Mouse (Mus musculus) ES-Bruce4 (cell line): Measurements from ENCODE around the gene Eif5a. TPM values are rescaled to one million over a fixed set of nuclear protein-coding genes. Genes with fewer than 3 reads are reported as not detected.

Source experiments
- H3K27ac ChIP-seq: 2 replicates; pipeline ENCODE4 v1.5.1; 2012; ENCODE audit warnings: low read length, inconsistent platforms; ENCODE audit not compliant: insufficient read depth
- H3K27me3 ChIP-seq: 2 replicates; pipeline ENCODE4 v1.6.1; 2012; ENCODE audit warnings: mild to moderate bottlenecking, low read length, inconsistent platforms; ENCODE audit not compliant: control insufficient read depth, poor library complexity, insufficient read depth, severe bottlenecking
- H3K36me3 ChIP-seq: 2 replicates; pipeline ENCODE4 v1.6.1; 2012; ENCODE audit warnings: inconsistent platforms, mild to moderate bottlenecking, low read length, moderate library complexity; ENCODE audit not compliant: control insufficient read depth, poor library complexity, insufficient read depth, severe bottlenecking
- H3K4me1 ChIP-seq: one replicate; pipeline ENCODE4 v1.8.1; 2011; ENCODE audit warnings: low read length; ENCODE audit not compliant: control insufficient read depth, insufficient read depth
- H3K4me3 ChIP-seq: 2 replicates; pipeline ENCODE4 v1.5.1; 2011; ENCODE audit warnings: low read depth, mild to moderate bottlenecking, low read length
- H3K9ac ChIP-seq: 2 replicates; pipeline ENCODE4 v1.6.1; 2012; ENCODE audit warnings: low read depth, mild to moderate bottlenecking, inconsistent platforms; ENCODE audit not compliant: poor library complexity, severe bottlenecking
- H3K9me3 ChIP-seq: replicated peaks from 2 replicates; pipeline ENCODE4 v1.6.1; 2012; ENCODE audit warnings: mild to moderate bottlenecking, low read length, inconsistent platforms; ENCODE audit not compliant: control insufficient read depth, poor library complexity, insufficient read depth, severe bottlenecking
- CTCF ChIP-seq: IDR thresholded peaks from one replicate; pipeline ENCODE4 v1.8.1; 2011; ENCODE audit warnings: low read depth, low read length
- EP300 ChIP-seq: IDR thresholded peaks from 2 replicates; pipeline ENCODE4 v1.6.1; 2011; ENCODE audit warnings: low read depth, low read length; ENCODE audit not compliant: insufficient read depth
- POLR2A ChIP-seq: IDR thresholded peaks from one replicate; pipeline ENCODE4 v1.8.1; 2011; ENCODE audit warnings: low read length; ENCODE audit not compliant: insufficient read depth
- polyA plus RNA-seq: library from polyadenylated mRNA; stranded (reverse); fragments of >200 nt; gene quantifications from 2 replicates; pipeline ENCODE4 v1.2.4, GENCODE M21; 2011; ENCODE audit warnings: low read depth; ENCODE audit not compliant: missing spikeins, insufficient read depth, insufficient read length

Eif5a gene
- polyA plus RNA-seq, 1 experiment: 1,015 TPM

DNA sequence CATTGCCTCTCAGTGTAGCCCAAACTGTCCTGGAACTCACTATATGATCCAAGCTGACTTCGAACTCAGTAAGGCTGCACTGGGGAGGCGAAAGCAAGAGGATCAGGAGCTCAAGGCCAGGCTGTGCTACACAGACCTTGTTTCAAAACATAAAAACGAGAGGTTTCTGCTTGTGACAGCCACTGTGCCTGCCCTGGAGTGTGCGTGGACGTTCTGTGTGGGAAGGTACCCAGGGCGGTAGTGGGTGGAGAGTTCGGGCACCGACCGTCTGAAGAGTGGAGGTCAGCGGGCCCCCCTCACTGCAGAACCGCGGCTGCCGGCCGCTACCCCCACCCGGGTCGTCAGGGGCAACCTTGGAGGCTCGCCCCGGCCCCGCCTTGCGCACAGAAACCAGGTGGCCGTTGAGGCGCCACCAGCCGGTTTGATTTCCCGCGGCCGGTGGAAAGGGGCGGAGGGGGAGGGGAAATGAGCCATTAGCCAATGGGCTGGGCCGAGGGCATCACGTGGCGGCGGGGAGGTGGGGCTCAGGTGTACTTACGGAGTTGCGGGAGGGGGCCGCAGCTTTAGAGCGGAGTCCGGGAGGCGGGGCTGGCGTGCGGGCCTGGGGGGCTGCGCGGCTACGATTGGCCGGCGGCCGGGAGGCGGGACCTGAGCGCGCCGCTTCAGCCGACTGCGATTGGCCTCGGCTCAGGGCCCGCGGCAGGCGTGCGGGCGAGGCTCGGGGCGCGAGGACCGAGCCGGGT lies 13.6 kb upstream of the Eif5a start, which contains the start of gene Ybx2:
Gene Ybx2, plus strand, starts transcription at position 660 of the 743 bp plus-strand sequence.
- H3K4me3 ChIP-seq: peak within 1 kb of the TSS; percentile 69
- H3K9ac ChIP-seq: peak within 1 kb of the TSS; percentile 94
- H3K4me1 ChIP-seq: peaks cover 9% of the 10 kb centered on the region
- H3K27ac ChIP-seq: no peak within 1 kb of the TSS
- no peaks in the 10 kb centered on the region for H3K9me3 ChIP-seq
- no peaks in the 10 kb centered on the region for H3K27me3 ChIP-seq
- no peaks in the 10 kb centered on the region; the same call in 1 of the 2 replicates for H3K36me3 ChIP-seq
- TF ChIP-seq CTCF (no peak), EP300 (no peak), POLR2A (no peak)

- H3K9me3 ChIP-seq: no peaks in the 10 kb centered on the region
- H3K36me3 ChIP-seq: no peaks in the 10 kb centered on the region
- H3K9ac ChIP-seq: peak overlapping the region; percentile 42
- no peak overlapping the region for H3K4me3 ChIP-seq
- no peaks in the 10 kb centered on the region for H3K27me3 ChIP-seq
- no peak for TF ChIP-seq POLR2A
- TF ChIP-seq EP300: no peak
- no peak for TF ChIP-seq CTCF
- H3K27ac ChIP-seq: no peak overlapping the region
- peaks cover 9% of the 10 kb centered on the region for H3K4me1 ChIP-seq
These were observed 12.9 kb upstream of the Eif5a start for GRCm38 (mm10) chr11:69934681-69935080.

DNA sequence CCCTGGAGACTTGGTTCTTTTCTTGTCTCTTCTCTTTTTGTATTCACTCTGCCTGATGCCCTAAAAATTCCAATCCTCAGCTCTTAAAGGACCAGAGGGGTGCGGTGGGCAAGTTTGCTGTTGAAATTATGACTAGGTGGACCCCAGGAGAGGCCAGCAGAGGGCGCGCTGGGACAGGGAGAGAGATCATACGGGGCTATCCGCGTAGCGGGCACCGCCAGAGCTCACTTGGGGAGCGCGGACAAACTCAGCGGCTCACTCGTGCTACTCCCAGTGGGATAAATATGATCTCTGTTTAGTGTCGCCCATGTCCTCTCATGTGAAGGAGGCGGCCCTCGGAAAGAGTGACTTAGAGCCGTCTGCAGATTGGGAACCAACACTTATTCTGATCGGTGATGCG lies 12.4 kb upstream of the Eif5a start:
- H3K36me3 ChIP-seq: no peaks in the 10 kb centered on the region
- no peaks in the 10 kb centered on the region for H3K27me3 ChIP-seq
- H3K27ac ChIP-seq: no peak overlapping the region
- H3K9me3 ChIP-seq: no peaks in the 10 kb centered on the region
- peaks cover 9% of the 10 kb centered on the region for H3K4me1 ChIP-seq
- no peak for TF ChIP-seq POLR2A
- TF ChIP-seq EP300: no peak
- TF ChIP-seq CTCF: peak; percentile 85
- peak overlapping the region; percentile 42 for H3K9ac ChIP-seq
- H3K4me3 ChIP-seq: peak overlapping the region; percentile 59

GRCm38 (mm10) chr11:69933066-69933465 lies 11.3 kb upstream of the Eif5a start:
- no peaks in the 10 kb centered on the region for H3K9me3 ChIP-seq

GRCm38 (mm10) chr11:69932254-69932653 lies 10.5 kb upstream of the Eif5a start:
- no peaks in the 10 kb centered on the region for H3K4me1 ChIP-seq
- H3K9me3 ChIP-seq: no peaks in the 10 kb centered on the region
- H3K9ac ChIP-seq: no peak overlapping the region
- no peaks in the 10 kb centered on the region for H3K27me3 ChIP-seq
- no peaks in the 10 kb centered on the region for H3K36me3 ChIP-seq
- TF ChIP-seq EP300 (no peak), POLR2A (no peak), CTCF (peak; percentile 62)
- no peak overlapping the region for H3K27ac ChIP-seq
- no peak overlapping the region for H3K4me3 ChIP-seq

More at GRCm38 (mm10) chr11:69933066-69933465, 11.3 kb upstream of the Eif5a start:
- Histone ChIP-seq H3K27me3 (no peaks in the 10 kb centered on the region), H3K4me3 (no peak overlapping the region), H3K27ac (no peak overlapping the region), H3K9ac (no peak overlapping the region), H3K4me1 (peaks cover 1% of the 10 kb centered on the region), H3K36me3 (no peaks in the 10 kb centered on the region)
- TF ChIP-seq POLR2A: no peak

DNA sequence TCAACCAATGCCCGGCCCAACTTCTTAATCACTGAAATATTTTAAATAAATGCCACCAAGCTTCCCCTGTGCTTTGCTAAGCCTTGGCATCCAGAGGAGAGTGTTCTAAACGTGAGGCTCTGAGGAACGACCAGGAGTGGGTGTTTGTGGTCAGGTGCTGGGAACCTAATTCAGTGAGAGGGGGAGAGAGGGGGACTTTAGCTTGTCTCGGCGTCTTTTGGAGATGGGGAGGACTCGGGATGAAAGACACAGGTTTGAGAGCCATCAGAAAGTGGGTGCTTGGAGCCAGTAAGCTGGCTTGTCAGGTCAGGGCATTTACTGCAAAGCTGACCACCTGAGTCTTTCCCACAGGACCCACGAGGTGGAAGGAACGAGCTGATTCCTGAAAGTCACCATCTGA lies 10.0 kb upstream of the Eif5a start:
- TF ChIP-seq CTCF (no peak), POLR2A (no peak), EP300 (no peak)
- H3K9ac ChIP-seq: no peak overlapping the region
- H3K27me3 ChIP-seq: no peaks in the 10 kb centered on the region
- no peaks in the 10 kb centered on the region for H3K9me3 ChIP-seq
- H3K36me3 ChIP-seq: no peaks in the 10 kb centered on the region
- no peaks in the 10 kb centered on the region for H3K4me1 ChIP-seq
- no peak overlapping the region for H3K27ac ChIP-seq
- no peak overlapping the region for H3K4me3 ChIP-seq
